Mouse (Mus musculus) neural tube, embryonic 12.5 days (tissue): ENCODE results near the gene Galntl6. TPM values are rescaled to one million over a fixed set of nuclear protein-coding genes. Genes with fewer than 3 reads are reported as not detected.
A peak's percentile ranks its signal among the peaks of the same experiment; 100 is the strongest.

Experiments
- ATAC-seq: fragments of 200-750 bp; cut with Nextera tagmentation; 2 replicates; pipeline ENCODE4 v1.8.0; 2017; ENCODE audit warnings: low read depth, mild to moderate bottlenecking, moderate TSS enrichment, moderate library complexity; ENCODE audit not compliant: low FRiP score
- H3K27ac ChIP-seq: fragments of 300-500 bp; sonication (generic); 2 replicates; pipeline ENCODE4 v1.5.1; 2016
- H3K27me3 ChIP-seq: fragments of 300-500 bp; sonication (generic); replicated peaks from 2 replicates; pipeline ENCODE4 v1.6.1; 2016; ENCODE audit warnings: mild to moderate bottlenecking
- H3K36me3 ChIP-seq: fragments of 300-500 bp; sonication (generic); 2 replicates; pipeline ENCODE4 v1.6.1; 2016; ENCODE audit warnings: mild to moderate bottlenecking
- H3K4me1 ChIP-seq: fragments of 300-500 bp; sonication (generic); 2 replicates; pipeline ENCODE4 v1.6.1; 2016
- H3K4me2 ChIP-seq: fragments of 300-500 bp; sonication (generic); replicated peaks from 2 replicates; pipeline ENCODE4 v1.6.1; 2016; ENCODE audit warnings: mild to moderate bottlenecking
- H3K4me3 ChIP-seq: fragments of 300-500 bp; sonication (generic); 2 replicates; pipeline ENCODE4 v1.5.1; 2016
- H3K9ac ChIP-seq: fragments of 300-500 bp; sonication (generic); 2 replicates; pipeline ENCODE4 v1.6.1; 2016; ENCODE audit warnings: mild to moderate bottlenecking
- H3K9me3 ChIP-seq: fragments of 300-500 bp; sonication (generic); 2 replicates; pipeline ENCODE4 v1.6.1; 2016; ENCODE audit warnings: mild to moderate bottlenecking
- WGBS: fragments of 180-500 bp; shearing (Covaris S2); methylation state at CpG from one replicate; pipeline ENCODE4 v1.1.7; 2016; 5-methylcytosine and 5-hydroxymethylcytosine counted together
- polyA plus RNA-seq: library from polyadenylated mRNA; unstranded; fragments of >200 nt; fragmentation: Nextera tagmentation; extraction: Ambion mirVana; gene quantifications from 2 replicates; pipeline ENCODE4 v1.2.1, GENCODE M21; 2016

The Galntl6 gene
- polyA plus RNA-seq, 1 experiment from 2014 or later, result 6.2 TPM

GRCm38 (mm10) chr8:57939177-57939855, 973.1 kb downstream of the Galntl6 start:
- WGBS, result 22% methylated on average over 8 of the region's 8 CpGs
- Histone ChIP-seq H3K27me3 (no peaks in the 10 kb centered on the region), H3K4me2 (0 out of 2 replicates have a peak overlapping the region, but pooled peaks have one; percentile 27)

DNA sequence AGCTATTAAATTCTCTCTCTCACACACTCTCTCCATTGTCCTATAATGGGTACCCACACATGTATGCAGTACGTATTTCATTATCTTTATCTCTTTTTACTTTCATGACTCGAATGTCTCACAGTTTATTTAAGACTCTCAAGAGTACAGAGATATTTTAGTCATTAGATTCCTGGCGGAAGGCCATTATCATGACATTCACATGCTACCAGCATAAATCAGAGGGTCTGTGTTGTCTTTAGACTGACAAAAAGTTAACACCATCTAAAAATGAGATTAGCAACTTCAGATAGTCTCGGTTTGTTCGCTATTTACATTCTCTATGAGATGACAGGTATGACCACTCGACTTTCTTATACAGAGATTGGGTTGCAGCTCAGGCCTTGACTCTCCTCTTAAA, 985.4 kb downstream of the Galntl6 start:
- Histone ChIP-seq H3K9me3 (no peaks in the 10 kb centered on the region), H3K4me2 (no peak overlapping the region), H3K4me3 (no peak overlapping the region), H3K9ac (no peak overlapping the region), H3K27ac (no peak overlapping the region), H3K36me3 (no peaks in the 10 kb centered on the region), H3K4me1 (peaks cover 13% of the 10 kb centered on the region), H3K27me3 (no peaks in the 10 kb centered on the region)
- no peak for ATAC-seq
- 64% methylated on average over 6 of the region's 6 CpGs for WGBS

More at GRCm38 (mm10) chr8:57939177-57939855, 973.1 kb downstream of the Galntl6 start:
- H3K9me3 ChIP-seq, result no peaks in the 10 kb centered on the region
- ATAC-seq, result peak; percentile 17; the same call in 1 of the 2 replicates
- no peak overlapping the region for H3K4me3 ChIP-seq
- no peak overlapping the region for H3K27ac ChIP-seq
- no peaks in the 10 kb centered on the region for H3K36me3 ChIP-seq
- no peak overlapping the region for H3K9ac ChIP-seq
- no peaks in the 10 kb centered on the region for H3K4me1 ChIP-seq

DNA sequence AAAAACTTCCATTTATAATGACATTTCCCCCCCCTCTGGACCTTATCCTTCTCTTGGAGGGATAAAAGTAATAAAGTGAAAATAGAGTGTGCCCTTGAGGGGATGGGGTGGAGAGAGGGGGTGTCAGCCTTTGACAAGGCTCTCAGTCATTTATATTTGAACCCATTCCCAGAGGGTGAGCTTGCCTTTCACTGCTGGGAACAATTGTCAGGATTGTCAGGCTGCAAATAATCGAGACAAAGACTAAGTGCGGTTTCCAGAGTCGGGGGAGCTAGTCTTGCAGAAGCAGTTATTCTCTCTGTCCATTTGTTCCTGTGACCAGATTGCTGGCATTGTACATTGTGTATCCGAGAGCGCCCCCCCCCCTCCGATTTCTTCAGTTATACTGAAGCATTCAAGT, 988.9 kb downstream of the Galntl6 start:
- Histone ChIP-seq H3K4me3 (no peak overlapping the region), H3K4me1 (peaks cover 17% of the 10 kb centered on the region), H3K9me3 (no peaks in the 10 kb centered on the region), H3K4me2 (no peak overlapping the region; the same call in 1 of the 2 replicates), H3K27ac (no peak overlapping the region), H3K36me3 (no peaks in the 10 kb centered on the region), H3K27me3 (no peaks in the 10 kb centered on the region), H3K9ac (no peak overlapping the region)
- WGBS, result 23% methylated on average over 6 of the region's 6 CpGs
- peak; percentile 70 for ATAC-seq

GRCm38 (mm10) chr8:57923130-57923529, 989.3 kb downstream of the Galntl6 start:
- ATAC-seq, result peak; percentile 23; the same call in 1 of the 2 replicates
- H3K36me3 ChIP-seq, result no peaks in the 10 kb centered on the region
- H3K4me1 ChIP-seq, result peaks cover 17% of the 10 kb centered on the region
- no peak overlapping the region for H3K9ac ChIP-seq
- 23% methylated on average over 6 of the region's 6 CpGs for WGBS
- no peak overlapping the region; the same call in 1 of the 2 replicates for H3K4me2 ChIP-seq
- no peak overlapping the region for H3K4me3 ChIP-seq
- no peaks in the 10 kb centered on the region for H3K27me3 ChIP-seq
- H3K27ac ChIP-seq, result no peak overlapping the region
- no peaks in the 10 kb centered on the region for H3K9me3 ChIP-seq

DNA sequence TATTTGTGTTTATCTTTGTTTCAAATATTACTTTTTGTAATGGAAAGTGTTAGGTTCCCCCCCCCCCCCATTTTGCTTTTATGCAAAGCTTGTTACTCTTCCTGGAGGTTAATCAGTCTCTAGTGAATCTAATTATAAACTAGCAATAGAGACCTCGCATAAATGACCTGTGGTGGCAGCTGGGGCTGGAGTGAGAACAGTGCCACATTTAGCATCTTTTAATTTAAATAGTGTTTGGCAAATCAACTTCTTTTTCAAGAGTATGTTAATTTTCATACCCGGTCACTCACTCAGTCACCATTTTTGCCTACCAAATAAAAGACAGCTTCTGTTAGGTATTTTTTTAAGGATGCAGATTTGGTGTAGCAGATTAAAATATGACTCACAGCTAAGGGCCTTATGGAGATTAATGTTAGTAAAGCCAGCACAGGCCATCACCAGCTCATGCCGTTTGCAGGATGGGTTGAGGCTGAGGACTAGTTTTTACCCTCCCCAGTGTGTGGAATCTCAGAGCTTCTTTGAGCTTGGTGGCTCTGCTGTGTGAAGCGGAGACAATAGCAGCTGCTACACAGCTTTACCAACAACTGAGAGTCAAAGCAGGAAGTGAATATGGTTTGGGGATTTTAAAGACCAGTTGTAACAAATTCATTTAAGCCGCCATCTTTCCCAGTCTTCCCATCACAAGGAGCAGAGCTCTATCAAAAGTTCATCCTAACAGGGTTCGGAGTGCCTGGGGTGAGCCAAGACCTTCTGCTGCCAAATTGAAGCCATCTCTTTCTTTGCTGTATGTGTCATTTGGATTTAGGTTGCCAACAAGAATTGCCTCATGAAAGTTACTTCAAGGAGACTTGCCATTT, 990.0 kb downstream of the Galntl6 start:
- ATAC-seq, result peak; percentile 26; the same call in 1 of the 2 replicates
- no peaks in the 10 kb centered on the region for H3K9me3 ChIP-seq
- WGBS, result 40% methylated on average over 6 of the region's 6 CpGs

DNA sequence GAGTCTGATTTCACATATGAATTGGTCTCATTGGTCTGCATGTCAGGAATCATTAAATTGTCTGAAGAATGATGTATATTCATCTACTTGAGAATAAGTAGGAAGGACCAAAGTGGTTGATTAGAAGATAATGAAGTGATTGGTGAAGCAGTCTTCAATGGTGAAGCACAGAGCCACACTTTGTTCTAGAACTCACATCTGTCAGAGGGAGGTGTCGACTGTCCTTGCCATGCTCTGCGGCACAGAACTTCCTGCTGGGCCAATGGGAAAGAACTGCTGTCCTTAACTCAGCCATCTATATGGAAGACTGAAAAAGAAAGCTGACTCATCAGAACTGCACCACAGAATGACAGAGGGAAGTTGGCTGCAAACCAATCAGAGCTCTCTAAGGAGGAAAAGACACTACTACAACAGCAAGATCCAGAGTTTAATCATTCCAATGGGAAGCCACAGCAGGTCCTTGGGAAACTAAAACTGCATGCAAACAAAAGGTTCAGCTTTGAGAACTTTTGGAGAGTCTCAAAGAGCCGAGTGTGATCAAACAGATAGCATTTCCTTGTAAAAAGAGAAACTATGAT, 992.0 kb downstream of the Galntl6 start:
- H3K4me1 ChIP-seq, result peaks cover 17% of the 10 kb centered on the region
- WGBS, result 55% methylated on average over 3 of the region's 3 CpGs
- H3K27ac ChIP-seq, result no peak overlapping the region
- no peak for ATAC-seq
- no peak overlapping the region for H3K9ac ChIP-seq
- no peaks in the 10 kb centered on the region for H3K36me3 ChIP-seq
- no peak overlapping the region for H3K4me2 ChIP-seq
- no peaks in the 10 kb centered on the region for H3K9me3 ChIP-seq
- no peak overlapping the region for H3K4me3 ChIP-seq
- no peaks in the 10 kb centered on the region for H3K27me3 ChIP-seq

More for the DNA sequence above, 990.0 kb downstream of the Galntl6 start:
- Histone ChIP-seq H3K27ac (no peak overlapping the region), H3K27me3 (no peaks in the 10 kb centered on the region), H3K4me2 (no peak overlapping the region), H3K4me1 (peaks cover 17% of the 10 kb centered on the region), H3K4me3 (no peak overlapping the region), H3K36me3 (no peaks in the 10 kb centered on the region), H3K9ac (no peak overlapping the region)

DNA sequence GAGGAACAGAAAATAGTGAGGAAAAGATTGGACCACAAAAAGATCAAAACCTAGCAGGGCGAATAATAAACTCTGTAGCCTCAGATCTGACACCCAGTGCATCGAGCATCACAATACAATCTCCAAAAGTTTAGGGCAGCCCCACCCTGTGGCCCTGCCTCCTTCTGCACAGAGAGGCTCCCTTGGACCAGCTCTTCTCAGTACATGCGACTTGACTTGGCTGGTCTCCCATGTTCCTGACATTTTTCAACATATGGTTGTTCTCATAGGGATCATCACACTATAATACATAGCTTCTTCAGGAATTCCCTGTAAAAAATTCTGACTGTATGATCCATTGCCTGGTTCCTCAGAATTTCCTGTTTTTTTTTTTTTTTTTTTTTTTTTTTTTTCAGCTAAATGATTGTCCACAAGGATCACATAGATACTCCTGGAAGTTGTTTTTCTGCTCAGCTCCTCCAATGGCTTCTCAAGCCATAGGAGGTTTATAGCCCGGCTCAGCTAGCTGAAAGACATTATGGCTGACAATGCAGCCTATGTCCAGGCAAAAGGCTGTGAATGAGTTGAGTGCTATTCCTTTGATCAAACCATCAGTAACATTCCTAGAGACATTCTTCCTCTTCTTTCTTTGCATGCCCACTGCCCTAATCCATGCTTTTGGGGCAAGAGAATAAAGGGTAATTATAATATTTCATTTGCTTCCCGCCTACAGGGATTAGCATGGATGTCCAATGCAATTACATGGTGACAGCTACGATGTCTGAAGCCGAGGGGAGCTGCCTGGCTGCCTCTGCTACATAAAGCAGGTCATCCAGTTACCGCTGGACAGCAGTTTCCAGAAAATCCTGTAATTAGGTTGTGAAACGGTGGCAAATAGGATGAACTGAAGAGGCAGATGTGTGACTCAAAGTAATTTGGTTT, 993.5 kb downstream of the Galntl6 start:
- WGBS, result 37% methylated on average over 9 of the region's 9 CpGs
- Histone ChIP-seq H3K9ac (no peak overlapping the region), H3K27ac (no peak overlapping the region), H3K36me3 (no peaks in the 10 kb centered on the region), H3K4me3 (no peak overlapping the region), H3K9me3 (no peaks in the 10 kb centered on the region), H3K27me3 (no peaks in the 10 kb centered on the region), H3K4me1 (peaks cover 17% of the 10 kb centered on the region), H3K4me2 (no peak overlapping the region)
- no peak for ATAC-seq

DNA sequence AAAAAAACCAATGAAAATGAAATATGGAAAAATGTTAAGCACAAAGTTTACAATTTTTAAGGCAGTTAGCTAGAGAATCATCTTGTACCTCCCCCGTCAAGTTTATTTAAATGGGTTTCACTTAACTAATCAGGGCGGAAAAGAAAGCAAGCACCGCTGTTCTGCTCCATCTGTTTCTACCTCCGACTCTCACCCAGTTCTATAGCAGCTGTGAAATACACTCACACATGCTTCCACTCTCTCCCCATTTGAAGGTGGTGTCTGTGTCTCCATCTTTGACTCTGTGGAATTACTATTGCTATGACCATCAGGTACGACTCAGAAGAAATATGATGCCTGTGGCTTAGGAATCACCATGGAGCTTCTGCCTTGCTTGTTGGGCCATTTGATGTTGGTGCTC, 1019.1 kb downstream of the Galntl6 start:
- H3K9ac ChIP-seq, result no peak overlapping the region
- no peaks in the 10 kb centered on the region for H3K27me3 ChIP-seq
- no peaks in the 10 kb centered on the region; the same call in 1 of the 2 replicates for H3K4me1 ChIP-seq
- no peak for ATAC-seq
- WGBS, result 86% methylated on average over 5 of the region's 5 CpGs
- no peaks in the 10 kb centered on the region for H3K36me3 ChIP-seq
- H3K27ac ChIP-seq, result no peak overlapping the region
- no peak overlapping the region for H3K4me2 ChIP-seq
- H3K9me3 ChIP-seq, result no peaks in the 10 kb centered on the region
- H3K4me3 ChIP-seq, result no peak overlapping the region

DNA sequence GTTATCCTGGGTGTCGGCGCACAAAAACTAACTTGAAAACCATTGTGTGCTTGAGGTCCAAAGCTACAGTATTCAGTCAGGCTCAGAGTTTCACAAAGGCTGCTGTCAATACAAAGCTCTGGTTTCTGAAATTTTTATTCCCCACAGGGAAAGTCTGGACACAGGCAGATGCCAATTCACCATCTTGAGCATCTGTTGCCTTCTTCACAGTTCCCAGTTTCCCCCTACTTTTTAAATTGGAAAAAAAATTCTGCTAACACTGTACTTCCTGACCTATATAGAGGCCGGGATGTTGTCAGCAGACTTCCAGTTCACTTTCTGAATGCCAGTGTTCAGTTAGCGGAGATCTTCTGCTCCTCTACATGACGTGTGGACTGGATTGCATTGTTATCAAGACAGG, 1020.3 kb downstream of the Galntl6 start:
- Histone ChIP-seq H3K27ac (no peak overlapping the region), H3K4me1 (no peaks in the 10 kb centered on the region; the same call in 1 of the 2 replicates), H3K4me2 (no peak overlapping the region), H3K4me3 (no peak overlapping the region), H3K36me3 (no peaks in the 10 kb centered on the region), H3K27me3 (no peaks in the 10 kb centered on the region), H3K9me3 (no peaks in the 10 kb centered on the region), H3K9ac (no peak overlapping the region)
- no peak for ATAC-seq
- WGBS, result 83% methylated on average over 5 of the region's 5 CpGs

DNA sequence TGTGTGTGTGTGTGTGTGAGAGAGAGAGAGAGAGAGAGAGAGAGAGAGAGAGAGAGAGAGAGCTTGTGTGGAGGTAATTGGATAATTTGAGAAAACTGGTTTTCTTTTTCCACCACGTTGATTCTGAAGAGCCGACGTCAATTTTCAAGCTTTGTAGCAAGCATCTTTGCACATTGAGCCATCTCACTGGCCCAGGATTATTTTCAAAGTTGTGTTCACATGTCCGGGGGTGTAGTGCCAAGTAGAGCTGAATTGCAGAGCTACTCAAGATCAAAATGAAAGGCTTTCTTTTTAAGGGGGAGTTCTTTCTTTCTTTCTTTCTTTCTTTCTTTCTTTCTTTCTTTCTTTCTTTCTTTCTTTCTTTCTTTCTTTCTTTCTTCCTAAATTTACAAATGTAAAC, 1022.3 kb downstream of the Galntl6 start:
- ATAC-seq, result no peak
- 80% methylated on average over 4 of the region's 4 CpGs for WGBS

DNA sequence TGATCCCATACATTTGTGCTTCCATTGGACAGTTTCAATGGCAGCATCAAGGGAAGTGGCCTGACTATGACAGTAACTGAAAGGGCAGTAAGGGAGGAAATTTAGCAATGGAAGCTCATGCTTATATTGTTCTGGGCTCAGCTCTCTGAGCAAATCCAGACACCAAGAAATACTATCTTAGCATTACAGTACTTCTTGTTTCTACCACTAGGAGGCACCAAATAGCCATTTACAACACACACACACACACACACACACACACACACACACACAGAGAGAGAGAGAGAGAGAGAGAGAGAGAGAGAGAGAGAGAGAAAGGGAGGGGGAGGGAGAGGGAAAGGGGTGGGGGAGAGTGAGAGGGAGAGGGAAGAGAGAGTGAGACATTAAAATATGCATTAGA, 1023.6 kb downstream of the Galntl6 start:
- H3K36me3 ChIP-seq, result no peaks in the 10 kb centered on the region
- no peak overlapping the region for H3K9ac ChIP-seq
- H3K4me1 ChIP-seq, result no peaks in the 10 kb centered on the region; the same call in 1 of the 2 replicates
- H3K9me3 ChIP-seq, result no peaks in the 10 kb centered on the region
- no peak for ATAC-seq
- no peak overlapping the region for H3K4me3 ChIP-seq
- H3K27ac ChIP-seq, result no peak overlapping the region
- H3K27me3 ChIP-seq, result no peaks in the 10 kb centered on the region
- H3K4me2 ChIP-seq, result no peak overlapping the region

More for the DNA sequence above, 1022.3 kb downstream of the Galntl6 start:
- Histone ChIP-seq H3K9ac (no peak overlapping the region), H3K27me3 (no peaks in the 10 kb centered on the region), H3K27ac (no peak overlapping the region), H3K9me3 (no peaks in the 10 kb centered on the region), H3K4me2 (no peak overlapping the region), H3K4me1 (no peaks in the 10 kb centered on the region; the same call in 1 of the 2 replicates), H3K4me3 (no peak overlapping the region), H3K36me3 (no peaks in the 10 kb centered on the region)
